In the genomic region with DNA sequence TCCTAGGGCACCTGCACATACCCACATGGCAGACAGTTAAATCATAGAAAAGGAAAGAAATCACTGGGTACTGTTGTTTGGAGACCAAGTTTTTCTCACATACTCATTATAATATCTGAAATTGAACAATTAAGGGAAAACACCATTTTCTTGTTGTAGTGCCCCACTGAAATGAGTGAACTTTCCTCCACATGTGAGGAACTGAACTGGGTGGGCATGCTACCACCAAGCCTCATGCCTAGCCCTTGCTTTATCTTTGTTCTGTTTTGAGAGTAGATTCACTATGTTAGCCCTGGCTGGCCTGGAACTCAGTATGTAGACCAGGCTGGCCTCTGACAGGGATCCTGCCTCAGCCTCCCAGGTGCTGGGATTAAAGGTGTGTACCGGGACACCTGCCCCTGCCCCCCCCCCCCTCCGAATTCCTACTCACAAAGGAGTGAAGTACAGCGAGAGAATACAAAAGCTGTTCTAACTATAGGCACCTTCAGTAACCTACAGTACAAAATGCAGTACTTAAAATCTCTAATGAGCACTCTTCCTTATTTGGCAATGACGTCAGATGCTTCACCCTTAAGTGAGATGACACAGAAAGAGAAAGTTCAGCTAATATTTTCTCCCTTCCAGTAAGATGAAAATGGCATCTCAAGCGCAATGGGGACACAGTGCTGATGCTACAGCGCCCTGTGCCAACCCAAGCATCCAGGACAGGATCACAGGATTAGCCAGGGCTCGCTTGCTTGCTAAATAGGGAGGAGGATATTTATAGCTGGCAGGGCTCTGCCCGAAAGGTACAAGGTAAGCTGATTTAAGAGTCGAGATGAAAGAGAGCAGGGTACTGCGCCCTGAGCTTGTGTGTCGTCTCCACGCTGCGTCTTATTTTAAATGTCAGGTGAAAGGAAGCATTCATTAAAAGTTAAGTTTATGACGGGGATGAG, we compare ENCODE assay signal across 11 mouse cellular contexts. TPM values are rescaled to one million over a fixed set of nuclear protein-coding genes. Genes with fewer than 3 reads are reported as not detected.
DNase-seq lines count a peak whose midpoint lies in the region; ATAC-seq lines count a peak whose summit lies in the region.
"Had no signal": no experiment of that assay in that cellular context is flagged by ENCODE, and none has a peak within 500 bp of the region (broad histone marks: within the 10 kb centered on the region; RNA-seq: fewer than 3 reads in every experiment).

No protein-coding gene starts in this region.

- no peaks in the 10 kb centered on the region for H3K27me3 ChIP-seq in hindbrain, embryonic 12.5 days
- H3K27me3 ChIP-seq in hindbrain, embryonic 10.5 days (ENCODE audit: insufficient read depth, poor library complexity, severe bottlenecking), result no peaks in the 10 kb centered on the region
- H3K27me3 ChIP-seq: embryonic facial prominence, embryonic 15.5 days; lung, embryonic 15.5 days; stomach, embryonic 15.5 days had no signal

- no peak for DNase-seq in hindbrain, embryonic 10.5 days (ENCODE audit: low spot score)
- peak; percentile 80 for DNase-seq in cerebellum, adult 11-12 months
- DNase-seq in gastrocnemius, postnatal 10 days, result peak; percentile 15
- DNase-seq in heart, postnatal 10 days, result peak; percentile 46 to 64
- no peak for DNase-seq in left cerebral cortex, postnatal 36 days (ENCODE audit: low spot score in 2 of 2)
- DNase-seq in thymus, postnatal 25 days, result no peak
- no peak for DNase-seq in layer of hippocampus, postnatal 25 days (ENCODE audit: extremely low spot score in 1 of 2, low spot score in 1 of 2)

- H3K4me2 ChIP-seq in hindbrain, embryonic 12.5 days (replicated peaks), result no peak overlapping the region
- H3K4me2 ChIP-seq: embryonic facial prominence, embryonic 15.5 days; lung, embryonic 15.5 days; stomach, embryonic 15.5 days had no signal

- no peak overlapping the region for H3K9ac ChIP-seq in hindbrain, embryonic 12.5 days
- H3K9ac ChIP-seq: embryonic facial prominence, embryonic 15.5 days; lung, embryonic 15.5 days; stomach, embryonic 15.5 days had no signal

- 92% methylated on average over 14 of the region's 14 CpGs for WGBS in hindbrain, embryonic 12.5 days
- 93% methylated on average over 14 of the region's 14 CpGs for WGBS in hindbrain, embryonic 10.5 days

- H3K9me3 ChIP-seq in hindbrain, embryonic 12.5 days (replicated peaks), result no peaks in the 10 kb centered on the region
- no peaks in the 10 kb centered on the region for H3K9me3 ChIP-seq in hindbrain, embryonic 10.5 days
- H3K9me3 ChIP-seq: embryonic facial prominence, embryonic 15.5 days; lung, embryonic 15.5 days; stomach, embryonic 15.5 days had no signal

- peaks cover 8% of the 10 kb centered on the region for H3K36me3 ChIP-seq in hindbrain, embryonic 12.5 days
- peaks cover 39% of the 10 kb centered on the region for H3K36me3 ChIP-seq in hindbrain, embryonic 10.5 days
- H3K36me3 ChIP-seq: stomach, embryonic 15.5 days had no signal

- 0 out of 2 replicates have a peak, but pooled peaks cover 6% of the 10 kb centered on the region for H3K4me1 ChIP-seq in hindbrain, embryonic 12.5 days
- H3K4me1 ChIP-seq in hindbrain, embryonic 10.5 days (replicated peaks), result peaks cover 10% of the 10 kb centered on the region; the same call in 1 of the 2 replicates
- H3K4me1 ChIP-seq: lung, embryonic 15.5 days had no signal

- H3K27ac ChIP-seq in hindbrain, embryonic 12.5 days, result peak overlapping the region; percentile 30; the same call in 1 of the 2 replicates
- H3K27ac ChIP-seq in hindbrain, embryonic 10.5 days, result no peak overlapping the region
- H3K27ac ChIP-seq: embryonic facial prominence, embryonic 15.5 days; lung, embryonic 15.5 days; stomach, embryonic 15.5 days had no signal

- intact Hi-C loops in heart, postnatal 10 days (cut with DNase I), result loop anchor here (2.0 kb wide), 1 partner anchor 56 kb away; no protein-coding TSS in a partner anchor
- intact Hi-C loops in left cerebral cortex, postnatal 36 days (cut with DNase I), result no loop called here

- no peak for ATAC-seq in hindbrain, embryonic 12.5 days (ENCODE audit: low FRiP score)

- no peak overlapping the region for H3K4me3 ChIP-seq in hindbrain, embryonic 12.5 days
- no peak overlapping the region for H3K4me3 ChIP-seq in hindbrain, embryonic 10.5 days
- H3K4me3 ChIP-seq: embryonic facial prominence, embryonic 15.5 days; lung, embryonic 15.5 days; stomach, embryonic 15.5 days had no signal

RNA-seq across cellular contexts. Expression of gene Arl3, which starts 10.2 kb away (rescaled TPM):
- 190 and 196 TPM in 2 replicates for polyA plus RNA-seq in hindbrain, embryonic 12.5 days (2016; fragmentation: Nextera tagmentation; extraction: Ambion mirVana)
- 203 and 209 TPM in 2 replicates for polyA plus RNA-seq in hindbrain, embryonic 10.5 days (2016; fragmentation: Nextera tagmentation; extraction: Ambion mirVana)
- 10 to 100 TPM; 48.9 to 50.5 TPM for total RNA-seq in gastrocnemius, postnatal 10 days (2021)
- 10 to 100 TPM; 32.8 to 33.6 TPM for total RNA-seq in heart, postnatal 10 days (2021)
- 100 to 1,000 TPM; 112 to 120 TPM for total RNA-seq in left cerebral cortex, postnatal 36 days (2021)
- total RNA-seq in layer of hippocampus, postnatal 25 days (2021), result 100 to 1,000 TPM; 123 to 127 TPM

RNA-seq across cellular contexts. Expression of gene Sfxn2, which starts 10.3 kb away (rescaled TPM):
- polyA plus RNA-seq in hindbrain, embryonic 12.5 days (2016; fragmentation: Nextera tagmentation; extraction: Ambion mirVana), result 14.6 and 15.0 TPM in 2 replicates
- 12.9 and 17.9 TPM in 2 replicates for polyA plus RNA-seq in hindbrain, embryonic 10.5 days (2016; fragmentation: Nextera tagmentation; extraction: Ambion mirVana)
- 1 to 10 TPM; 5.5 to 7.3 TPM for total RNA-seq in gastrocnemius, postnatal 10 days (2021)
- 1 to 10 TPM; 3.0 to 3.8 TPM for total RNA-seq in heart, postnatal 10 days (2021)
- 1 to 10 TPM; 4.3 to 7.1 TPM for total RNA-seq in left cerebral cortex, postnatal 36 days (2021)
- total RNA-seq in layer of hippocampus, postnatal 25 days (2021), result 1 to 10 TPM; 4.4 to 6.3 TPM

RNA-seq across cellular contexts. Expression of gene Wbp1l, which starts 36.0 kb away (rescaled TPM):
- polyA plus RNA-seq in hindbrain, embryonic 12.5 days (2016; fragmentation: Nextera tagmentation; extraction: Ambion mirVana), result 54.6 and 56.4 TPM in 2 replicates
- polyA plus RNA-seq in hindbrain, embryonic 10.5 days (2016; fragmentation: Nextera tagmentation; extraction: Ambion mirVana), result 48.2 and 54.4 TPM in 2 replicates
- total RNA-seq in gastrocnemius, postnatal 10 days (2021), result 10 to 100 TPM; 38.3 to 41.6 TPM
- total RNA-seq in heart, postnatal 10 days (2021), result 10 to 100 TPM; 65.0 to 75.0 TPM
- 10 to 100 TPM; 34.2 to 38.3 TPM for total RNA-seq in left cerebral cortex, postnatal 36 days (2021)
- total RNA-seq in layer of hippocampus, postnatal 25 days (2021), result 10 to 100 TPM; 37.8 to 37.9 TPM

Comparison
In these comparisons a context has a peak if more than half of its experiments do, and no peak if none do; other contexts are left out.
1. DNase-seq: peak in cerebellum, adult 11-12 months (single experiment), gastrocnemius, postnatal 10 days (single experiment) and heart, postnatal 10 days (2 of 2); none in hindbrain, embryonic 10.5 days (single experiment), left cerebral cortex, postnatal 36 days (0 of 2), thymus, postnatal 25 days (single experiment) and layer of hippocampus, postnatal 25 days (0 of 2).